Mouse (Mus musculus): ENCODE results near the gene Fev.

- TF ChIP-seq POLR2A (IDR thresholded peaks at IDR 0.05; ENCODE audit: insufficient read depth, low read length) (no peak), CTCF (IDR thresholded peaks at IDR 0.05; ENCODE audit: low read depth, low read length) (no peak), EP300 (IDR thresholded peaks at IDR 0.05; ENCODE audit: insufficient read depth, low read depth, low read length) (no peak)
Observed at GRCm38 (mm10) chr1:74898656-74899431, 13.6 kb upstream of the Fev start.

Measured in ES-Bruce4 (cell line).